Mouse (Mus musculus) myocyte (in vitro differentiated cells): ENCODE data around the gene Fbxo47. TPM values are rescaled to one million over a fixed set of nuclear protein-coding genes. Genes with fewer than 3 reads are reported as not detected.
A peak's percentile ranks its signal among the peaks of the same experiment; 100 is the strongest.

Source experiments
- H3K27me3 ChIP-seq: one replicate; pipeline ENCODE4 v1.6.1; 2011; ENCODE audit not compliant: control insufficient read depth, insufficient read depth, insufficient read length
- H3K36me3 ChIP-seq: one replicate; pipeline ENCODE4 v1.6.1; 2011; ENCODE audit not compliant: control insufficient read depth, insufficient read depth
- H3K4me2 ChIP-seq: one replicate; pipeline ENCODE4 v1.6.1; 2011; ENCODE audit warnings: low read depth, control low read depth
- H3K4me3 ChIP-seq: one replicate; pipeline ENCODE4 v1.5.1; 2011; ENCODE audit warnings: mild to moderate bottlenecking, control low read depth, moderate library complexity
- H3K79me2 ChIP-seq: one replicate; pipeline ENCODE4 v1.6.1; 2011; ENCODE audit not compliant: control insufficient read depth, insufficient read depth
- H3ac ChIP-seq: one replicate; pipeline ENCODE4 v1.6.1; 2011; ENCODE audit not compliant: control insufficient read depth, insufficient read length
- CEBPB ChIP-seq: IDR thresholded peaks from 2 replicates; pipeline ENCODE4 v1.6.1; 2011; ENCODE audit warnings: mild to moderate bottlenecking, moderate library complexity; ENCODE audit not compliant: poor library complexity, insufficient read depth, severe bottlenecking
- E2F4 ChIP-seq: IDR thresholded peaks from one replicate; pipeline ENCODE4 v1.6.1; 2011; ENCODE audit warnings: mild to moderate bottlenecking, control low read depth, moderate library complexity; ENCODE audit not compliant: insufficient read depth
- MAX ChIP-seq: IDR thresholded peaks from one replicate; pipeline ENCODE4 v1.6.1; 2011; ENCODE audit warnings: low read depth, mild to moderate bottlenecking, control low read depth
- MYOD1 ChIP-seq, 3 experiments: IDR thresholded peaks; one replicate each; pipeline ENCODE4 v1.6.1; 2011; ENCODE audit warnings: control low read depth in 2 of 3, low read depth in 2 of 3, mild to moderate bottlenecking in 2 of 3, moderate library complexity in 1 of 3; ENCODE audit not compliant: insufficient read length in 2 of 3, control insufficient read depth in 1 of 3
- MYOG ChIP-seq, 3 experiments: IDR thresholded peaks; one replicate each; pipeline ENCODE4 v1.6.1; 2011; ENCODE audit warnings: control low read depth in 2 of 3, low read depth in 2 of 3, mild to moderate bottlenecking in 2 of 3; ENCODE audit not compliant: insufficient read length in 2 of 3, control insufficient read depth in 1 of 3, insufficient read depth in 1 of 3
- POLR2A ChIP-seq: IDR thresholded peaks from one replicate; pipeline ENCODE4 v1.6.1; 2011; ENCODE audit warnings: low read depth, mild to moderate bottlenecking, control low read depth, moderate library complexity; ENCODE audit not compliant: insufficient read length
- POLR2AphosphoS2 ChIP-seq: IDR thresholded peaks from one replicate; pipeline ENCODE4 v1.6.1; 2011; ENCODE audit warnings: low read depth, control low read depth; ENCODE audit not compliant: insufficient read length
- REST ChIP-seq: IDR thresholded peaks from one replicate; pipeline ENCODE4 v1.6.1; 2011; ENCODE audit warnings: mild to moderate bottlenecking, control low read depth, moderate library complexity; ENCODE audit not compliant: insufficient read depth, insufficient read length
- SRF ChIP-seq: IDR thresholded peaks from one replicate; pipeline ENCODE4 v1.6.1; 2011; ENCODE audit warnings: low read depth; ENCODE audit not compliant: control insufficient read depth, insufficient read length
- TCF12 ChIP-seq: IDR thresholded peaks from one replicate; pipeline ENCODE4 v1.6.1; 2011; ENCODE audit warnings: mild to moderate bottlenecking, control low read depth; ENCODE audit not compliant: poor library complexity, insufficient read depth, severe bottlenecking
- TCF3 ChIP-seq: IDR thresholded peaks from one replicate; pipeline ENCODE4 v1.6.1; 2011; ENCODE audit warnings: low read depth, control low read depth; ENCODE audit not compliant: insufficient read length
- USF1 ChIP-seq: IDR thresholded peaks from one replicate; pipeline ENCODE4 v1.6.1; 2011; ENCODE audit warnings: low read depth, mild to moderate bottlenecking, control low read depth, moderate library complexity
- polyA plus RNA-seq: library from polyadenylated mRNA; unstranded; fragments of >200 nt; fragmentation: generic; extraction: Trizol; gene quantifications from one replicate; pipeline ENCODE4 v1.2.1, GENCODE M21; 2012; ENCODE audit warnings: missing spikeins

The Fbxo47 gene
- polyA plus RNA-seq, 1 experiment, result 0.32 TPM

DNA sequence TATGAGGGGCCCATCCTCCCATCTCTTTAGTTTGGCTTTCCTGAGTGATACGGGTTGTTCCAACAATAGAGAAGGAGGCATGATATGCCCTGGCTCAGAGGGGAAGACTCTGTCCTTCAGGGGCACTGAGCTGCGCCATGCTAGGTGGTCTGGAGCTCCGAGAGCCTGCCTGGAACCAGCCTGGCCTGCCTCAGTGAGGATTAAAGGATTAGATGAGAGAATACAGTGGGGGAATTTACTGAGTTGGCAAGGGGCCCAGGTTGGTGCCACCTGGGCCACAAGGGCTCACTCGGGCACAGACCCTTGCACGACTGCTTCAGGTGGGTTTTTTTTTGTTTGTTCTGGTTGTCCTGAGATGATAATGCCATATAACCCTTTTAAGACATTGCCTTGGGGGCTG, 67.8 kb downstream of the Fbxo47 start:
- Histone ChIP-seq H3K27me3 (no peaks in the 10 kb centered on the region), H3K4me2 (no peak overlapping the region), H3K79me2 (peaks cover 79% of the 10 kb centered on the region), H3K4me3 (no peak overlapping the region), H3ac (no peak overlapping the region), H3K36me3 (peaks cover 4% of the 10 kb centered on the region)
- TF ChIP-seq E2F4 (no peak), MYOD1 (IDR thresholded peaks at IDR 0.05; ENCODE audit: control insufficient read depth in 1 of 3, insufficient read length in 2 of 3, low read depth in 2 of 3) (no peak), POLR2AphosphoS2 (no peak), MAX (no peak), REST (no peak), CEBPB (no peak), MYOG (IDR thresholded peaks at IDR 0.05; ENCODE audit: control insufficient read depth in 1 of 3, insufficient read depth in 1 of 3, insufficient read length in 2 of 3, low read depth in 2 of 3) (no peak), USF1 (no peak), TCF3 (no peak), TCF12 (no peak), POLR2A (no peak), SRF (no peak)

DNA sequence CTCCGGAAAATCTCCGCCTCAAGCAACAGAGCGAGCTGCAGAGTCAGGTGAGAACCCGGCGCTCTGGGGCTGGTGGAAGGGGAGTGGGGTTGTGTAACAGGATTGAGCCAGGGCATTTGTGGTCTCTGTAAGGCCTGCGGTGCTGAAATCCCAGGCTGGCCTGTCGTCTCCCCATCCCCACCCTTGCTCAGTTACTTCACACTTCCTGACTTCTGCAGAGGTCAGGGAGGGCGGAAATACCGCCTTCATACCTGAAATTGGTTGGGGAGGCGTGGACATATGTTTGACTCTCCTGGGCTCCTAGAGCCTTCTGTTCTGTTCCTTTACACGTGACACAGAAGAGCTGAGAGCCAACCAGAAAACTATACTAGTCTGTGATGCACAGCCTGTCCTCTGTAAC, 68.2 kb downstream of the Fbxo47 start:
- H3K79me2 ChIP-seq, result peaks cover 83% of the 10 kb centered on the region
- TF ChIP-seq REST, result no peak
- no peak for TF ChIP-seq SRF
- TF ChIP-seq TCF3, result no peak
- TF ChIP-seq MYOD1 (IDR thresholded peaks at IDR 0.05; ENCODE audit: control insufficient read depth in 1 of 3, insufficient read length in 2 of 3, low read depth in 2 of 3), result no peak
- TF ChIP-seq USF1, result no peak
- peaks cover 4% of the 10 kb centered on the region for H3K36me3 ChIP-seq
- H3ac ChIP-seq, result no peak overlapping the region
- no peak overlapping the region for H3K4me3 ChIP-seq
- H3K4me2 ChIP-seq, result no peak overlapping the region
- no peaks in the 10 kb centered on the region for H3K27me3 ChIP-seq

DNA sequence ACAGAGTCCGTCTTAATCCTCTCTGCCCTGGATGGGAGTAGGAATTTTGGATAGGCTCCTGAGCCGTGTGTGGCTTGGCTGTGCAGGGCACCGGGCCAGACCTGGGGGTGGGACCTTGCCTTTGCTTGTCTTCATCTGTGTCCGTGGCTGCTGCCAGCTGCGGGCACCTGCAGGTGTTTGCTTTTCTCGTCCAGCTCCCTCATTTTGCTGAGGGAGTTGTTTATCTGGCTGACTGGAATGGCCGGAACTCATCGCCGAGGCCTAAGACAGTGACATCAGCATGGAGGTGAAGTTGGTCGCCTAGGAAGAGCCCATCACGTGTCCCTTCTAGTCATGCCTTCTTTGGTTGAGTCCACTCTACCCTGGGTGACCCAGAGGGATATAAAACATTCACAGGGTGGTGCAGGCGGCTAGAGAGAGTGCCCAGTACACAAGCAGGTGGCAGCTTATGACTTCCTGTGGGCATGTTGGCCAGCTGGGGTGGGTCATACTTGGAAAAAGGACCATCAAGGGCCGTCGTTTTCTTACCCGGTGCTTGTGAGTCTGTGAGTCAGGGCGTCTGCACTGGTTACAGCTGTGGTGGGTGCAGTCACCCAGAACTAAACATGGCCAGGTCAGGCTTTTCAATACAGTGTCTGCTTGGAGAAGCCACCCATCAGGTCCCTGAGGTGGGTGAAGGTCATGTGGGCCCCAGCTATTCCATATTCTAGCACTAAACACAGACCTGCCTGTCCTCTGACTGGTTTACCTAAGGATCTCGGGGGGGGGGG, 70.0 kb downstream of the Fbxo47 start:
- peak overlapping the region; percentile 46 for H3K4me2 ChIP-seq
- no peaks in the 10 kb centered on the region for H3K27me3 ChIP-seq
- peaks cover 83% of the 10 kb centered on the region for H3K79me2 ChIP-seq
- no peak overlapping the region for H3ac ChIP-seq
- no peak overlapping the region for H3K4me3 ChIP-seq
- no peak for TF ChIP-seq POLR2A
- TF ChIP-seq TCF3, result peak; percentile 15
- TF ChIP-seq MYOD1 (IDR thresholded peaks at IDR 0.05; ENCODE audit: control insufficient read depth in 1 of 3, insufficient read length in 2 of 3, low read depth in 2 of 3), result peak in 2 of 3 experiments; percentile 28 to 84
- TF ChIP-seq MYOG (IDR thresholded peaks at IDR 0.05; ENCODE audit: control insufficient read depth in 1 of 3, insufficient read depth in 1 of 3, insufficient read length in 2 of 3, low read depth in 2 of 3), result peak in 1 of 3 experiments; percentile 59
- peak; percentile 80 for TF ChIP-seq USF1
- H3K36me3 ChIP-seq, result peaks cover 3% of the 10 kb centered on the region

DNA sequence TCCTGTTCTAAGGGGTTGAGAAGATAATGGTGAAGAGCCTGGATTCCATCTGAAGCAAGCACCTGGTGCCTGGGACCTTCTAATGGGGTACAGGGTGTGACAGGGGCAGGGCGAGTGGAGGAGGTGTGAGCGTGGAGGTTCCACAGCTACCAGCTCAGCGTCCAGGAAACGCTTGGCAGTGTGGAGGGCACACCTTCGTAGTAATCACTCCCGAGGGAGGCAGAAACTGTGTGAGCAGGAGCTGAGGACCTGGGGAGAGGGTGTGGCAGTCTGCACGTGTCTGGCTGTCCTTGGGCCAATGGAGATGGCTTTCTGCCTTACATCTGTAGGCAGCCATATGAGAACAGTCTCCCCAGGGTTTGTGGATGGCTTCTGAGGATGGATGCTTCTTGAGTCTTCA, 70.9 kb downstream of the Fbxo47 start:
- no peak for TF ChIP-seq TCF3
- TF ChIP-seq USF1, result no peak
- no peak for TF ChIP-seq MYOD1 (IDR thresholded peaks at IDR 0.05; ENCODE audit: control insufficient read depth in 1 of 3, insufficient read length in 2 of 3, low read depth in 2 of 3)
- no peak for TF ChIP-seq E2F4
- TF ChIP-seq POLR2AphosphoS2, result no peak
- TF ChIP-seq SRF, result no peak
- no peak for TF ChIP-seq TCF12
- no peak for TF ChIP-seq POLR2A
- no peak for TF ChIP-seq REST
- no peak for TF ChIP-seq CEBPB
- peak overlapping the region; percentile 46 for H3K4me2 ChIP-seq
- no peak overlapping the region for H3K4me3 ChIP-seq
- peaks cover 4% of the 10 kb centered on the region for H3K36me3 ChIP-seq
- no peaks in the 10 kb centered on the region for H3K27me3 ChIP-seq
- H3ac ChIP-seq, result no peak overlapping the region
- peaks cover 81% of the 10 kb centered on the region for H3K79me2 ChIP-seq

DNA sequence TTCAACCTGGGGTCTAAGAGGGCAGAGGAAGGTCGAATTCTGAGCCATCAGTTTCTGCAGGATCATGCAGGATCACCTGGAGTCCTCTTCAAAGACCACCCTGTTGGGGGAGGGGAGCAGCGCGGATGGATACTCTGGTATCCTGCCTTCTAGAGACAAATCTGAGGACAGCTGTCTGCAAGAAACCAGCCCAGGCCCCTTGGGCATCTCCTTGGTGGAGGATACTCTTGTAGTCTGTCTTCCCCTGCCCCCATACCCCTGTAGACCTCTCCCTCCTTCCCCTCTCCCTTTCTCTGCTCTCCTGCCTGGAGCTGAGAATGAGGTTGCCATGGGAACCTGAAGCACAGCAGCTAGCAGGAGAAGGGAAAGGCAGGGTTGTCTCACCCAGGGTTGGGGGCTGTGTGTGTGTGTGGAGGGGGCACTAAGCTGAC, 71.4 kb downstream of the Fbxo47 start:
- peaks cover 76% of the 10 kb centered on the region for H3K79me2 ChIP-seq
- no peak overlapping the region for H3K4me3 ChIP-seq
- H3K36me3 ChIP-seq, result peaks cover 4% of the 10 kb centered on the region
- no peak for TF ChIP-seq TCF3
- H3K4me2 ChIP-seq, result no peak overlapping the region
- no peak overlapping the region for H3ac ChIP-seq
- no peaks in the 10 kb centered on the region for H3K27me3 ChIP-seq
